Mouse (Mus musculus) embryonic facial prominence, embryonic 11.5 days (tissue): ENCODE results near the gene Nol4l. TPM values are rescaled to one million over a fixed set of nuclear protein-coding genes. Genes with fewer than 3 reads are reported as not detected.

ENCODE experiments used
- ATAC-seq: fragments of 200-750 bp; cut with Nextera tagmentation; replicated peaks from 2 replicates; pipeline ENCODE4 v1.8.0; 2017; ENCODE audit warnings: low read depth; ENCODE audit not compliant: insufficient number of reproducible peaks, low FRiP score, low TSS enrichment
- DNase-seq: peaks from one replicate; pipeline ENCODE4 v3.0.0-alpha.2; 2015; ENCODE audit warnings: low spot score
- H3K27ac ChIP-seq: fragments of 300-500 bp; sonication (generic); replicated peaks from 2 replicates; pipeline ENCODE4 v1.5.1; 2014; ENCODE audit warnings: mild to moderate bottlenecking, low read depth, low read length, control low read depth
- H3K27me3 ChIP-seq: fragments of 300-500 bp; sonication (generic); 2 replicates; pipeline ENCODE4 v1.6.1; 2014; ENCODE audit warnings: mild to moderate bottlenecking, low read length, moderate library complexity, mixed read lengths; ENCODE audit not compliant: control insufficient read depth, insufficient read depth
- H3K36me3 ChIP-seq: fragments of 300-500 bp; sonication (generic); replicated peaks from 2 replicates; pipeline ENCODE4 v1.6.1; 2014; ENCODE audit warnings: low read depth, mild to moderate bottlenecking, low read length, moderate library complexity, mixed read lengths; ENCODE audit not compliant: control insufficient read depth, insufficient read depth
- H3K4me1 ChIP-seq: fragments of 300-500 bp; sonication (generic); 2 replicates; pipeline ENCODE4 v1.6.1; 2014; ENCODE audit warnings: low read length, mixed read lengths; ENCODE audit not compliant: control insufficient read depth, insufficient read depth
- H3K4me2 ChIP-seq: fragments of 300-500 bp; sonication (generic); 2 replicates; pipeline ENCODE4 v1.6.1; 2014; ENCODE audit warnings: low read depth, mild to moderate bottlenecking, control low read depth, low read length, moderate library complexity
- H3K4me3 ChIP-seq: fragments of 300-500 bp; sonication (generic); 2 replicates; pipeline ENCODE4 v1.5.1; 2014; ENCODE audit warnings: low read depth, low read length, control low read depth
- H3K9ac ChIP-seq: fragments of 300-500 bp; sonication (generic); replicated peaks from 2 replicates; pipeline ENCODE4 v1.6.1; 2014; ENCODE audit warnings: mild to moderate bottlenecking, control low read depth, low read length
- H3K9me3 ChIP-seq: fragments of 300-500 bp; sonication (generic); replicated peaks from 2 replicates; pipeline ENCODE4 v1.6.1; 2016; ENCODE audit warnings: mild to moderate bottlenecking, low read length, inconsistent platforms, mixed read lengths; ENCODE audit not compliant: control insufficient read depth
- WGBS: fragments of 180-500 bp; shearing (Covaris S2); extraction: QIAGEN DNeasy Blood & Tissue Kit; methylation state at CpG from one replicate; pipeline ENCODE4 v1.1.7; 2014; 5-methylcytosine and 5-hydroxymethylcytosine counted together
- polyA plus RNA-seq: library from polyadenylated mRNA; unstranded; fragments of >200 nt; fragmentation: Nextera tagmentation; extraction: Ambion mirVana; gene quantifications from 2 replicates; pipeline ENCODE4 v1.2.1, GENCODE M21; 2014

Nol4l gene
- polyA plus RNA-seq, 1 experiment from 2014 or later, result 17.6 TPM

GRCm38 (mm10) chr2:153442720-153443119, 87.1 kb downstream of the Nol4l start:
- 5% methylated on average over 5 of the region's 5 CpGs for WGBS
- peak; percentile 28 for DNase-seq

GRCm38 (mm10) chr2:153441228-153441627, 88.5 kb downstream of the Nol4l start:
- no peak overlapping the region; the same call in 1 of the 2 replicates for H3K9ac ChIP-seq
- no peaks in the 10 kb centered on the region for H3K9me3 ChIP-seq
- H3K27ac ChIP-seq, result peak overlapping the region; percentile 47; the same call in 1 of the 2 replicates
- DNase-seq (peak; percentile 51), ATAC-seq (no peak)
- H3K36me3 ChIP-seq, result no peaks in the 10 kb centered on the region
- peak overlapping the region; percentile 6; the same call in 1 of the 2 replicates for H3K4me3 ChIP-seq
- peaks cover 27% of the 10 kb centered on the region for H3K4me1 ChIP-seq
- 20% methylated on average over 3 of the region's 3 CpGs for WGBS
- H3K27me3 ChIP-seq, result no peaks in the 10 kb centered on the region
- peak overlapping the region; percentile 19; the same call in 1 of the 2 replicates for H3K4me2 ChIP-seq

More at GRCm38 (mm10) chr2:153442720-153443119, 87.1 kb downstream of the Nol4l start:
- Histone ChIP-seq H3K4me2 (peak overlapping the region; percentile 95), H3K27ac (peak overlapping the region; percentile 62), H3K4me1 (peaks cover 12% of the 10 kb centered on the region), H3K9ac (peak overlapping the region; percentile 71), H3K27me3 (no peaks in the 10 kb centered on the region), H3K36me3 (no peaks in the 10 kb centered on the region), H3K4me3 (peak overlapping the region; percentile 83), H3K9me3 (no peaks in the 10 kb centered on the region)
- ATAC-seq, result no peak

GRCm38 (mm10) chr2:153440755-153441154, 89.0 kb downstream of the Nol4l start:
- WGBS, result 55% methylated on average over 2 of the region's 2 CpGs
- H3K27ac ChIP-seq, result 0 out of 2 replicates have a peak overlapping the region, but pooled peaks have one; percentile 47
- DNase-seq (no peak), ATAC-seq (no peak)
- no peak overlapping the region for H3K4me3 ChIP-seq
- H3K27me3 ChIP-seq, result no peaks in the 10 kb centered on the region
- no peak overlapping the region for H3K4me2 ChIP-seq
- no peaks in the 10 kb centered on the region for H3K36me3 ChIP-seq
- H3K4me1 ChIP-seq, result peaks cover 30% of the 10 kb centered on the region
- no peak overlapping the region for H3K9ac ChIP-seq
- H3K9me3 ChIP-seq, result no peaks in the 10 kb centered on the region

GRCm38 (mm10) chr2:153437306-153437659, 92.5 kb downstream of the Nol4l start:
- Histone ChIP-seq H3K9me3 (no peaks in the 10 kb centered on the region), H3K9ac (peak overlapping the region; percentile 18), H3K4me2 (peak overlapping the region; percentile 19; the same call in 1 of the 2 replicates), H3K4me3 (no peak overlapping the region), H3K27ac (peak overlapping the region; percentile 59), H3K4me1 (peaks cover 35% of the 10 kb centered on the region), H3K36me3 (no peaks in the 10 kb centered on the region; the same call in 1 of the 2 replicates), H3K27me3 (no peaks in the 10 kb centered on the region)
- WGBS, result 28% methylated on average over 2 of the region's 2 CpGs
- ATAC-seq (no peak), DNase-seq (no peak)

- Histone ChIP-seq H3K4me2 (peak overlapping the region; percentile 19; the same call in 1 of the 2 replicates), H3K36me3 (peaks cover under 1% of the 10 kb centered on the region), H3K9me3 (no peaks in the 10 kb centered on the region), H3K27me3 (no peaks in the 10 kb centered on the region), H3K4me3 (no peak overlapping the region), H3K4me1 (peaks cover 35% of the 10 kb centered on the region), H3K27ac (peak overlapping the region; percentile 59), H3K9ac (peak overlapping the region; percentile 18; the same call in 1 of the 2 replicates)
- DNase-seq, result no peak
- WGBS, result 33% methylated on average over 6 of the region's 6 CpGs
- no peak for ATAC-seq
Observed at GRCm38 (mm10) chr2:153436641-153437305, 93.0 kb downstream of the Nol4l start.

GRCm38 (mm10) chr2:153434880-153435831, 94.6 kb downstream of the Nol4l start:
- DNase-seq, result no peak
- H3K9me3 ChIP-seq, result no peaks in the 10 kb centered on the region
- H3K27ac ChIP-seq, result no peak overlapping the region
- no peak overlapping the region for H3K4me2 ChIP-seq
- WGBS, result 11% methylated on average over 9 of the region's 9 CpGs
- H3K9ac ChIP-seq, result 0 out of 2 replicates have a peak overlapping the region, but pooled peaks have one; percentile 22
- H3K36me3 ChIP-seq, result peaks cover 10% of the 10 kb centered on the region
- ATAC-seq, result 0 out of 2 replicates have a peak, but pooled peaks have one; percentile 42
- peaks cover 26% of the 10 kb centered on the region for H3K4me1 ChIP-seq
- no peak overlapping the region for H3K4me3 ChIP-seq
- H3K27me3 ChIP-seq, result no peaks in the 10 kb centered on the region

GRCm38 (mm10) chr2:153433859-153434258, 95.9 kb downstream of the Nol4l start:
- no peaks in the 10 kb centered on the region for H3K27me3 ChIP-seq
- H3K4me1 ChIP-seq, result peaks cover 26% of the 10 kb centered on the region
- H3K4me3 ChIP-seq, result no peak overlapping the region
- 63% methylated on average over 3 of the region's 3 CpGs for WGBS
- ATAC-seq, result no peak
- H3K9me3 ChIP-seq, result no peaks in the 10 kb centered on the region
- no peak overlapping the region for H3K9ac ChIP-seq
- DNase-seq, result no peak
- no peak overlapping the region for H3K4me2 ChIP-seq
- peaks cover 10% of the 10 kb centered on the region for H3K36me3 ChIP-seq
- 0 out of 2 replicates have a peak overlapping the region, but pooled peaks have one; percentile 35 for H3K27ac ChIP-seq
